Mouse (Mus musculus) adrenal gland, postnatal 25 days (tissue): ENCODE measurements around the gene Uqcc3. TPM values are rescaled to one million over a fixed set of nuclear protein-coding genes. Genes with fewer than 3 reads are reported as not detected.
"Not testable (repeated sequence)": the region's sequence is repeated elsewhere in the genome, so short reads cannot be mapped to it uniquely, and the experiment has no call there.

Experiments used
- DNase-seq: peaks from one replicate; pipeline ENCODE4 v3.0.0; 2021; ENCODE audit warnings: mixed read lengths
- total RNA-seq: library from RNA; stranded (reverse); gene quantifications from 2 replicates; pipeline ENCODE4 v1.2.3, GENCODE M21; 2021

Uqcc3 gene
- total RNA-seq, 1 experiment from 2014 or later, result 72.2 TPM

DNA sequence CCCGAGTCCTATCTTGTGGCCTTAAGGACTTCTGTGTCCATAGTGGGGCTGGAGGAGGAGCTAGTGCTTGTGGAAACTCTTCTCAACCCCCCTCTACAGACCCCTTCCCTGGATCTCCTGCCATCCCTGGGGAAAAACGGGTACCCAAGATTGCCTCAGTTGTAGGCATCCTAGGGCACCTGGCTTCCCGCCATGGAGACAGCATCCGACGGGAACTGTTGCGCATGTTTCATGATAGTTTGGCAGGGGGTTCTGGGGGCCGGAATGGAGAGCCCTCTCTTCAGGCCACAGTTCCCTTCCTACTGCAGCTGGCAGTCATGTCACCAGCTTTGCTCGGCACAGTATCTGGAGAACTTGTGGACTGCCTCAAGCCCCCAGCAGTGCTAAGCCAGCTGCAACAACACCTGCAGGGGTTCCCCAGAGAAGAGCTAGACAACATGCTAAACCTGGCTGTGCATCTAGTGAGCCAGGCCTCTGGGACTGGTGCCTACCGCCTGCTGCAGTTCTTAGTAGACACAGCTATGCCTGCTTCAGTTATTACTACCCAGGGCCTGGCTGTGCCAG is 14.8 kb upstream of the Uqcc3 start:
- DNase-seq, result no peak

DNA sequence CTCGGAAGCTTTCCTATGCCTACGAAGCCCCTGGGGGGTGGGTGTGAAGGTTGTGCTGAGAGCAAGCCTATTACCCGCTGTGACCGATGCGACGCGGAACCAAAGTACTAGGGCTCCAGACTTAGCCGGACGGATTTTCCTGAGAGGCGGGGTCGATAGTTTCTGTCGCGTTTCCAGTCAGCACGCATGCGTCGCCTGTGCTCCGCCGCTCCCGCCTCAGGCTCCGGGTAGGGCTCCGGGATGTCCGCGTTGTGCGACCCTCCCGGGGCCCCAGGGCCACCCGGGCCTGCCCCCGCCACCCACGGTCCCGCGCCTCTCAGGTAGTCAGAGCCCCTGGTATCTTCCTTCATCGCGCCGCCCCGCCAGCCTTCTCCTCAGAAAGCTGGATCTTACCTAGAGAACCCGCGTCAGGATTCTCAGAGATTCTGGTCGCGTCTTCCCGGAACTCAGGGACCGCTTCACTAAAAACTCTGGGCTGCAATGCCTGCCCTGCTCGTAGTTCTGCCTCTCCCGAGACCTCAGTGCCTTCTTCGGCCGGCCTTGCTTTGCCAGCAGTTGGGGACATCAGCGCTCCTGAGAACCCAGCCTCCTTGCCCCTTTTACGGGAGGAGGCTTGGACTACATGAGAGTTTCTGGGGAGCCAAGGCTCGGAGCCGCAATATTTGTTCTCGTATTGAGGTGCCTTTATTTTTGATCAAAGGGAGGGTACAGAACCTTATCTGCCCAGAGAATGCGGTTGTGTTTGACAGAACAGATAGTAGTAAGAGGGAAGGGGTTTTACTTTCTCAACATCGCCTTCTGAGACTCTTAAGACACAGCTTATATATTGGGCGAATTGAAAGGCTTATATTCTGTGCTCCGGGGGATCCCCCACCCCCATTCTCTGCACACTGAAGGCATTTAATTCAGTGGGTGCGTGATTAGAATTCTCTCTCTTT is 12.4 kb upstream of the Uqcc3 start, which contains the start of gene Ints5:
TSS of gene Ints5 (plus strand) at position 177 of the 938 bp plus-strand sequence.
- peak; percentile 85 for DNase-seq

DNA sequence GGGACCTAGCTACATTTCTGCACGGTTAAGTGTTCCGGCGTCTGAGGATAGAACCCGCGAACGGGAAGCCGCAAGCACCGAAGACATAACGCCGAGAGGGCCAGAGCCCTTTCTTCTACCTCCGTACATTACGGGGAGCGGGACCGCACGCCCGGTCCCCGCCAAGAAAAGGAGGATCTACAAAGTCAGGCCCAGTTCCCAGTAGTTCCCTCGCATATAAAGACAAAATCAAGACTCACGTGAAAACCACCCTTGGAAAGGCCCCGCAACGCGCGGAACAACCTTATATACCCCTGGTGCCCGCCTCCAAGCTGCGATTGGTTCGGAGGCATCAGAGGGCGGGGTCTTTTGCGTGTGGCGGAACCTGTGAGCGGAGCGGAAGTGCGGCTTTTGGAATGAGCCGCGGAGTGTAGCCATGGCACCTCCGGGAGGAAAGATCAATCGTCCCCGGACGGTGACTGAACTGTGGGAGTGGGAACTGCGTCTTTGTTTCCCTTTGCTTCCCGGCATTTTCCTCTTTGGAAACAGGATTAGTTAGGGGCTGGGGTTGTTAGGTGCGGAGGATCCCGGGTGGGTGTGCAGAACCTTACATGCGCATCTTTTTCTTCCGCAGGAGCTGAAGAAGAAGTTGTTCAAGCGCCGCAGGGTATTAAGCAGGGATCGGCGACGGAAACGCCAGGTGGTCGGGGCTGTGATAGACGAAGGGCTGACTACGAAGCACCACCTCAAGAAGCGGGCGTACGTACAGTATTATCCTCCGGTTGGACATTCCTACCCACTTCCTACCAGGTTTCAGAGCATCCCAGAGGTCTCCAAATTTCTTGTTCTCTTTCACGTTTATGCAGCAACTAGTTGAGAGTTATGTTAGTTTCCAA is 8.0 kb upstream of the Uqcc3 start, which contains the start of the genes 1810009A15Rik and Gm49416:
TSS of gene 1810009A15Rik (plus strand) at position 343 of the 875 bp plus-strand sequence.
TSS of gene Gm49416 (plus strand) at position 416 of the 875 bp plus-strand sequence.
- DNase-seq, result peak; percentile 93

DNA sequence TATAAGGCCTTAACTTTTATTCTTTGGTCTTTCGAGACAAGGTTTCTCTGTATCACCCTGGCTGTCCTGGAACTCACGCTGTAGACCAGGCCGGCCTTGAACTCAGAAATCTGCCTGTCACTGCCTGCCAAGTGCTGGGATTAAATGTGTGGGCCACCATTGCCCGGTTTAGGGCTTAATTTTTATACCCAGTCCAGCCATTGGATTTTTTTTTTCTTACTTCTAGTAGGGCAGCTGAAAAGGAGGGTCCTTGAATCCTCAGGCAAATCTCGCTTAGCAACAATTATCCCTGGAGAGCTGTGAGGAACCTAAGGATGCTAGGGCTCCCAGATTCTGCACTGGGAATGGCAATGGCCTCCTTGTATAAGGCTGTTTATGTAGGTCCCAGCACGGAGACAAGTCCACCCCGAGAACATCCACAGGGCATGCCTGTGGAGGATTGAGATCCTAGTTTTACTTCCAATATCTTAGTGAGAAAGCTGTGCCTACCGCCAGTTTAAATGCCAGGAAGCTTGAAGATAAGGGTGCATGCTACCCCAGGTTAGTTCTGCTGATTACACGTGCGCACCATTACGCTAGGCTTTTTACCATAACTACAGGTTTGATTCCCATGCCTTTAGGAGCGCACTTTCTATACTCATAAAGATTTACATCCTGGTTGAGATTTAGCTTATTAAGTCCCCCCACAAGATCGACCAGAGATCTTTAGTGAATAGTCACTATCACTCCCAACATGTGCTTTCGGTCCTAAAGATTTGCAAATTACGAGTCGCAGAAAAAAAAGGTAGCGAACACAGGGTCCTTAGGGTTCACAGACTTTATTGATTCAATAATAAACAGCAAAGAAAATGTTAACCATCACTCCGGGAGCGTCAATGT is 7.1 kb upstream of the Uqcc3 start:
- no peak for DNase-seq

DNA sequence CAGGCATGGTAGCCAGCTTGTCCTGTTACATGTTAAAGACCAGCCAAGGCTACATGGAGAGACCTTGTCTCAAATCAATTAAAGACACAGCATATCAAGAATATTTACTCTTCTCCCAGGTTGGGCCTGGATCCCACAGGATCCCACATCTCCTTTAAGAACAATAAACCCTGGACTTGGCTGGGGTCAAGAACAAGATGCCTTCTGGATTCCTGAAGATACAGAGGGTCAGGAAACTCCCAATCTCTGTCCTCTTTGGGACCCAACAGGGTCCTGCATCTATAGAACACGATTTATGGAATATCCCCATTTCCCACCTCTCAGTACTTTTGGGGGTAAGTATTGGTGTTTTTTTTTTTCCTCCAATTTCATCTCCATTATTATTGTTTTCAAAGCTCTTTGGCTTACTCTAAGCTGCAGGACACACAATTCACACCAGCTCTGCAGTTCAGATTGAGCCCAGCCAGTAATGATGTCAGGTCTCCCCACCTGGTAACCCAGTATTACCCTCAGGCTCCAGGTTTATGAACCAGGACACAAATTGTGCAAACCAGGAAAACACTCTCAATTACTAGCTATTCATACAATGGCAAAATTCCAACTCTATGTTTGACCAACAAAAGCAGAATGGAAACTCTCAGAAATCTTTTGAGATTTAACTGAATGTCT is 6.3 kb upstream of the Uqcc3 start:
- no peak for DNase-seq

DNA sequence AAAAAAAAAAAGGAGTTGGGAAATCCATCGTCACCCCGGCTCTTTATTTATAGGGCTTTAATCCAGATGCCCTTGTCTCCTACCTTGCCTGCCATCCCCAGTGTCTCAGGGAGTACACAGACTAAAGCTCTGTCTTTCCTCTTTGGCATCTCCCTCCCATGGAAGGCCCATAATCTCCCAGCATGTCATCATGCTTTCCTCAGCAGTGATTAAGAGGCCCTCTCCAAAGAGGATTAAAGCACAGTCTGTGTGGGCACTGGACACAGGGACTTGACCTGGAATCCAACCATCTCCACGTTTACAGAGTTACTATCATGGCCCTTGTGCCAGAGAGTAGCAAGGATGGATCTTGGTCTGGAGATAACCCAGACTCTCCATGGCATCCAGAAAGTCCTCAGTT is 2.9 kb upstream of the Uqcc3 start, which contains the start of the genes Lbhd1 and Gm49403:
TSS of gene Lbhd1 (plus strand) at position 117 of the 400 bp plus-strand sequence.
TSS of gene Gm49403 (plus strand) at position 315 of the 400 bp plus-strand sequence.
- no peak for DNase-seq

DNA sequence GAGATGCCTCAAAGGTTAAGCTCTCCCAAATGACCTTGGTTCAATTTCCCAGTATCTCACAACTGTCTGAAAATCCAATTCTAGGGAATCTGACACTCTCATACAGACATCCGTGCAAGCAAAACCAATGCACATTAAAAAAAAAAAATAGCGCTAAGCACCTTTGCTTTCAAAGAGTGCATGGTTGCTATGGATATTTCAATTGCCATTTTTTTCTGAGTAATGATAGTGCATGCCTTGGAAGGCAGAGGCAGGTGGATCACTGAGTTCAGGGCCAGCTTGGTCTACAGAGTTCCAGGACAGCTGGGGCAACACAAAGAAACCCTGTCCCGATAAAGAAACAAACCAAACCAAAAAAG is 290 bp upstream of the Uqcc3 start:
- DNase-seq, result no peak

DNA sequence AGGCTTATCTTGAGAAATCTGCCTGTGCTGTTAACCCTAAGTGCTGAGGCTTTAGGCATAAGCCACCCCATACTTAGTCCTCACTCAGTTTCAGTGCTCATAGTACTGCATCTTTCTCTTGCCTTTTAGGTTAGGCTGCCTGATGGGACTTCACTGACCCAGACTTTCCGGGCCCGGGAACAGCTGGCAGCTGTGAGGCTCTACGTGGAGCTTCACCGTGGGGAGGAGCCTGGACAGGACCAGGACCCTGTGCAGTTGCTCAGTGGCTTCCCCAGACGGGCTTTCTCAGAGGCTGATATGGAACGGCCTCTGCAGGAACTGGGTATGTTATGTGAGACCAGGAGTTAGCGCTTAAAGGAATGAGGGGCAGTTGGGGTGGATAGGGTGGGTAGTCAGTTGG is 5.7 kb downstream of the Uqcc3 start:
- no peak for DNase-seq

DNA sequence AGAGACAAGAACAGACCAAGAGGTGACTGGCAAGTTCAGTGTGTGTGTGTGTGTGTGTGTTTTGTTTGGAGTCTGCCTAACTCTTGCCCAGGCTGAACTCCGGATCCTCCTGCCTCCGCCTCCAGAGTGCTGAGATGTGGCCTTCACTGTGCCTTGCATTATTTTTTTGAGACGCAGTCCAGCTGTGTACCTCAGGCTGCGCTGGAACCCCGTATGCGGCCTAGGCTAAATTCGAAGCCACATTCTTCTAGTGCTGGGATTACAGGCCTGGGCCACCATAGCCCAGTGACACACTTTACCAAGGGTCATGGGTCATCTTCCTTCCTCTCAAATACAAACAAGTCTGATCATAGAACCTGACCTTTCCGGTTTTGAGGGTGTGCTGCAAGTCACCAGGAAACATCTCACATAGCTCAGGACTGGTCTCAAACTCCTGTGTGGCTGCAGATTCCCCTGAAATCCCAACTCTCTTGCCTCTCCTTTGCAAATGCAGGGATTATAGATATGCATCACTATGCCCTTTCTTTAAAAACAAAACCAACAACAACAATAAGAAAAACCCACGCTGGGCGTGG is 8.4 kb downstream of the Uqcc3 start:
- DNase-seq, result no peak

DNA sequence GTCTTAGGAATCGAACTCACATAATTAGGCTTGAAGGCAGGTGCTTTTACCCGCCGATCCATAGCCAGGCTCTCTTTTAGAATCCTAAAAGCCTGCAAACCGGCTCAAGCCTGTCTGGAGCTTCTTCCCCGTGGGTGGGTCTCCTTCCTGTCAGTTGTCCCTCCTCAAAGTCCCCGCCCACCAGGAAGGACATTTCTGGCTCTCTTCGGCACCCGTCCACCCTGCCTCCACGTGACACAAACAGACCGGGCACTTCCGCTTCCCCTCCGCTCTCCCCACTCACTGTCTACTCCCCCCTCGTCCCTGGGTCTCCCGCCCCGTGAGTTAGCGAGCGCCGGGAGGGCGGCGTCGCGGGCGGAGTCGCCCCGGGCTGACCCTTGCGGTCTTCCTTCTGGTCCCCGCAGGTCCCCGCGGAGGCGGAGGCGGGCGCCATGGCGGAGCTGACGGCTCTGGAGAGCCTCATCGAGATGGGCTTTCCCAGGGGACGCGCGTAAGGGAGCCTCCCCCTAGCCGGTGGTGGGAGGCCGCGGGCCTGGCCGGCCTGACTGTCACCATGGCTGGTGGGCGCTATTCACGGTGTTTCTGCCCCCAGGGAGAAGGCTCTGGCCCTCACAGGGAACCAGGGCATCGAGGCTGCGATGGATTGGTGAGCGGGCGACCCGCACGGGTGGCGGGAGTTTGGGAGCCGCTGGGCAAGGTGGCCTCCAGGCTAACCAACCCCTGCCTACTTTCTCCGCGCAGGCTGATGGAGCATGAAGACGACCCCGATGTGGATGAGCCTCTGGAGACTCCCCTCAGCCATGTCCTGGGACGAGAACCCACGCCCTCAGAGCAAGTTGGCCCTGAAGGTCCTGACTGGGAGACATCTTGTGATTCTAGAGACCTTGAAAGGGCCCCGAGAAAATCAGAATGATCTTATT is 9.2 kb downstream of the Uqcc3 start, which contains the start of gene Ubxn1:
TSS of gene Ubxn1 (plus strand) at position 230 of the 920 bp plus-strand sequence.
- peak; percentile 95 for DNase-seq

DNA sequence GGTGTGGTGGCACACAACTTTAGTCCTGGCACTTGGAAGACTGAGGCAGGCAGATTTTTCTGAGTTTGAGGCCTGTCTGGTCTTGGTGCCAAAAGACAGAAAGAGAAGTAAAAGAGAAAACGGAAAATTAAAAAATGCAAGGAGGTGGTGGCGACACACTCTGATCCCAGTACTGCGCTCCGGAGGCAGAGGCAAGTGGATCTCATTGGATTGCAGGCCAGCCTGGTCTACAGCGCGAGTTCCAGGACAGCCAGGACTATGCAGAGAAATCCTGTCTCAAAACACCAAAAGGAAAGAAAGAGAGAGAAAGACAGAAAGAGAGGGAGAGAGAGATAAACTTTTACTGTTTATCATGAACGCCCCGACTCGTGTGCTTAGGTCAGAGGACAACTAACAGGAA is 9.9 kb downstream of the Uqcc3 start:
- no peak for DNase-seq

DNA sequence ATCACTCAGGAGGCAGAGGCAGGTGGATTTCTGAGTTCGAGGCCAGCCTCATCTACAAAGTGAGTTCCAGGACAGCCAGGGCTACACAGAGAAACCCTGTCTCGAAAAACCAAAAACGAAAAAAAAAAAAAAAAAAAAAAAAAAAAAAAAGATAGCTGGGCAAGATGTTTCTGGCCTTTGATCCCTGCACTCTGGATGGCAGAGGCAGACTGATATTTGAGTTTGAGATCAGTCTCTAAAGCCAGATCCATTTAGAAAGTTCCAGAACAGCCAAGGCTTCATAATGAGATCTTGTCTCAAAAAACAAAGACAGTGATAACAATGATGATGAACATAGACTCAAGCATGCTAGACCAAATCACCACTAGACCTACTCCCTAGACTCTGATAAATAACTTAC is 10.3 kb downstream of the Uqcc3 start:
- DNase-seq, result not testable (repeated sequence)

DNA sequence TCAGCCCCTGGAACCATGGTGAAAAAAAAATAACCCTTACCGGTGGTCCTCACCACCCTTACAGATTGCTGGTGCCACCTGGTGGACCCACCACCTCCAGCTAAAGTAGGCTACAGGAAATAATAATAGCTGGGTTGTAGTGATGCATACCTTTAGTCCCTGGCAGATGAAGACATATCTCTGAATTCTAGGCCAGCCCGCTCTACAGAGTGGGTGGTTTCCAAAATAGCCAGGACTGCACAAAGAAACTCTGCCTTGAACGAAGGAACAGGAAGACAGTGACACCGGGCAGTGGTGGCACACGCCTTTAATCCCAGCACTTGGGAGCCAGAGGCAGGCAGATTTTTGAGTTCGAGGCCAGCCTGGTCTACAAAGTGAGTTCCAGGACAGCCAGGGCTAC is 16.5 kb downstream of the Uqcc3 start:
- no peak for DNase-seq

DNA sequence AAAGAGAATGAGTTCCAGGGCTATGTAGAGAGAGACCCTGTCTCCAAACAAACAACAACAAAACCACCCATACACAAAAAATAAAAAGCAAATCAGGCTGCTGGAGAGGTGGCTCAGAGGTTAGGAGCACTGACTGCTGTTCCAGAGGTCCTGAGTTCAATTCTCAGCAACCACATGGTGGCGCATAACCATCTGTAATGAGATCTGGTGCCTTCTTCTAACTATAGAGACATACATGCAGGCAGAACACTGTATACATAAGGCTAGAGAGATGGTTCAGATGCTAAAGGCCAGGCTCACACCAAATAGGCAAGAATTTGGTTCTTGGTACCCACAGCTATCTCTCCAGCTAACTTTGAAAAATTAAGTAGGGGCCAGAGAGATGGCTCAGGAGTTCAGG is 21.7 kb downstream of the Uqcc3 start:
- no peak for DNase-seq

DNA sequence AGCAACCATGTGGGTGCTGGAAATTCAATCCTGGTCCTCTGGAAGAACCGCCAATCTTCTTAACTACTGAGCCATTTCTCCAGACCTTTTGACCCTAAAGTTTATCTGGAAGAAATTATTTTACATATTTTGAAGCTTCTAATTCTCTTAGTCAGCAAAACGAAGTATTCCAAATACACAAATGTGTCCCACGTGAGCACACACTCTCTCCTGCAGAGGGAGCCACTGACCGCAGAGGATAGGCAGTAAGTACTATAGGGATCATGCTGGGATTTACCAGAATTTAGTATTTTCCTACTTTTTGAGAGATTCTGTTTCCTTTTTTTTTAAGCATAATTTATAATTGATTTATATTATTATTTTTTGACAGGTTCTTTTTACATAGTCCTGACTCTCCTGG is 23.0 kb downstream of the Uqcc3 start:
- peak; percentile 65 for DNase-seq

DNA sequence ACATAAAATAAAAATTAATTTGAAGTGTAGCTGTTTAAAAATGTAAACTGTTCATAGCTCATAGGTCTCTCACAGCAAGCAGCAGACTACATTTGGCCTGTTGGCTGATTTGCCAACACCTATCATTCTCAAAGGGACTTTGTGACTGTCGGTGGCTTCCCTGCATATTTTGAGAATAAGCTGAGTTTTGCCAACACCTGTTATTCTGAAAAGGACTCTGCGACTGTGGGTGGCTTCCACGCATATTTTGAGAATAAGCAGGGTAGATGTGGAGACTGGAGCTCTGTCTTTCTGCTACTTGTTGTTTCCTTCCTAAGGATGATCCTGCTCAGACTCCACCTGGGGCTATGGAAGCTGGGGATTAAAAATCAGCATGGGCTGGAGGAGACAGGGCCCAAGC is 27.6 kb downstream of the Uqcc3 start:
- DNase-seq, result no peak

DNA sequence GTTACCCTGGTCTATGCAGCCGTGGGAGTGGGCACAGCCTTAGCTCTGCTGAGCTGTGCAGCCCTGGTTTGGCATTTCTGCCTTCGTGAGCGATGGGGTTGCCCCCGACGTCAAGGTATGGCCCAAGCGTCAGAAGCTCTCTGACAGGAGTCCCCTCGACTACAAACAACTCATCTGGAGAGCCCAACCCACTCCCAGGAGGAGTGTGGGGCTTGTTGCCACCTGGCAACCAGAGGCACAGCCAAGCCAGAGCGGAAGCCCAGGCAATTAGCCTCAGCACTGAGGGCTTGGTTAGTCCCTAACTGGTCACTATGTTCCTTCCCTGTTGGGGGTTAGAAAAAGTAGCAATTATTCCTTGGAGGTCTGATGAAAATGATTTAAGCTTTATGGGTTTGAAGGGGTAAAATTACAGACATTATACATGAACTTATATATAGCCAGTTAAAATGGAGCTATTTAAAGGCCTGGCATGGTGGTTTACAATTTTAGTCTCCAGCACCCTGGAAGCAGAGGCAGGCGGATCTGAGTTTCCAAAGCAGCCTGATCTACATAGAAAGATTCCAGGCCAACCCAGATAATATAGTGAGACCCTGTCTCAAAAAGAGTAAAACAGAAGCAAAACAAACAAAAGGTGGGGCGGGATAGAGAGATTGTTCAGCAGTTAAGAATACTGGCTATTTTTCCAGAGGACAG is 28.3 kb downstream of the Uqcc3 start:
- DNase-seq, result no peak

DNA sequence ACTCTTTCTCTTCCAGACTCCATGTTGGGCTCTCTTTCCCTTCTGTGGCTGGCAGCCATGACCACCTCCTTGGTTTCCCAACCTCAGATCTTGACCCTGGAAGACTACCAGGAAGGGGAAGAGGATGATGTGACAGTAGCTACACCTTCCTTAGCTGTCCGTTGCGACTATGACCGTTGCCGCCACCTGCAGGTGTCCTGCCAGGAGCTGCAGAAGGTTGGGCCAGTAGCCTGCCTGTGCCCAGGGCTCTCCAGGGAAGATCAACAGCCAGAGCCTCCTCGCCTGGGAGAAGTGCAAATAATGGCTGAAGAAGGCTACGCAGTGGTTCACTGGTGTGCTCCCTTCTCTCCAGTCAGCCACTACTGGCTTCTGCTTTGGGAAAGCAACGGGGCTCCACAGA is 29.1 kb downstream of the Uqcc3 start:
- no peak for DNase-seq
